Mouse (Mus musculus) layer of hippocampus, postnatal 36 days (tissue): ENCODE results near the gene Itm2b. TPM values are rescaled to one million over a fixed set of nuclear protein-coding genes. Genes with fewer than 3 reads are reported as not detected.

Experiments used
- DNase-seq, 2 experiments: peaks; one replicate each; pipeline ENCODE4 v3.0.0; 2022
- total RNA-seq, 2 experiments: library from RNA; stranded (reverse); gene quantifications; 2 replicates each; pipeline ENCODE4 v1.2.3; 2021

Gene Itm2b
- total RNA-seq, 2 experiments from 2014 or later, result 984 to 1,028 TPM

- DNase-seq, result no peak
Measured at GRCm38 (mm10) chr14:73368221-73368620, 16.9 kb downstream of the Itm2b start.

- no peak for DNase-seq
Measured at GRCm38 (mm10) chr14:73366278-73366677, 18.8 kb downstream of the Itm2b start.

- DNase-seq, result no peak
Measured at GRCm38 (mm10) chr14:73363782-73364181, 21.3 kb downstream of the Itm2b start.

- DNase-seq, result no peak
Measured at GRCm38 (mm10) chr14:73354700-73355099, 30.4 kb downstream of the Itm2b start.

- DNase-seq, result no peak
Measured at GRCm38 (mm10) chr14:73351118-73351517, 34.0 kb downstream of the Itm2b start.

GRCm38 (mm10) chr14:73350029-73350428, 35.1 kb downstream of the Itm2b start:
- DNase-seq, result no peak

- no peak for DNase-seq
Measured at GRCm38 (mm10) chr14:73349061-73349670, 35.9 kb downstream of the Itm2b start.

GRCm38 (mm10) chr14:73347302-73347701, 37.8 kb downstream of the Itm2b start:
- DNase-seq, result no peak

- DNase-seq, result no peak
Measured at GRCm38 (mm10) chr14:73345614-73346013, 39.5 kb downstream of the Itm2b start.

GRCm38 (mm10) chr14:73340051-73340755, 44.9 kb downstream of the Itm2b start:
- no peak for DNase-seq

- DNase-seq, result no peak
Measured at GRCm38 (mm10) chr14:73339615-73340014, 45.5 kb downstream of the Itm2b start.

GRCm38 (mm10) chr14:73336316-73337080, 48.6 kb downstream of the Itm2b start:
- DNase-seq, result no peak

- peak; percentile 16 to 17 for DNase-seq
Measured at GRCm38 (mm10) chr14:73334926-73335805, 49.9 kb downstream of the Itm2b start.

GRCm38 (mm10) chr14:73333880-73334279, 51.2 kb downstream of the Itm2b start:
- no peak for DNase-seq

- no peak for DNase-seq
Measured at GRCm38 (mm10) chr14:73331386-73331785, 53.7 kb downstream of the Itm2b start.

- no peak for DNase-seq
Measured at GRCm38 (mm10) chr14:73329871-73330270, 55.2 kb downstream of the Itm2b start.

GRCm38 (mm10) chr14:73326511-73326910, 58.6 kb downstream of the Itm2b start:
- DNase-seq, result no peak

GRCm38 (mm10) chr14:73325456-73326381, 59.4 kb downstream of the Itm2b start, which contains the start of gene Rb1:
TSS of gene Rb1 (minus strand) at chr14:73325822.
- DNase-seq, result peak; percentile 77 to 80

GRCm38 (mm10) chr14:73324634-73325455, 60.2 kb downstream of the Itm2b start:
- peak; percentile 39 to 57 for DNase-seq

- no peak for DNase-seq
Measured at GRCm38 (mm10) chr14:73323965-73324364, 61.1 kb downstream of the Itm2b start.
